Mouse (Mus musculus) lung, embryonic 14.5 days (tissue): ENCODE results near the gene Ndufa4l2. TPM values are rescaled to one million over a fixed set of nuclear protein-coding genes. Genes with fewer than 3 reads are reported as not detected.

ENCODE experiments used
- ATAC-seq: fragments of 200-750 bp; cut with Nextera tagmentation; 2 replicates; pipeline ENCODE4 v1.8.0; 2017; ENCODE audit warnings: mild to moderate bottlenecking, moderate TSS enrichment, moderate library complexity; ENCODE audit not compliant: insufficient read depth
- DNase-seq: peaks from one replicate; pipeline ENCODE4 v3.0.0-alpha.2; 2015
- H3K27ac ChIP-seq: fragments of 300-500 bp; sonication (generic); 2 replicates; pipeline ENCODE4 v1.5.1; 2014; ENCODE audit warnings: low read depth, mild to moderate bottlenecking, moderate library complexity
- H3K27me3 ChIP-seq: fragments of 300-500 bp; sonication (generic); 2 replicates; pipeline ENCODE4 v1.6.1; 2014; ENCODE audit warnings: low read length, control low read depth; ENCODE audit not compliant: insufficient read depth
- H3K36me3 ChIP-seq: fragments of 300-500 bp; sonication (generic); 2 replicates; pipeline ENCODE4 v1.6.1; 2014; ENCODE audit warnings: control low read depth; ENCODE audit not compliant: insufficient read depth
- H3K4me1 ChIP-seq: fragments of 300-500 bp; sonication (generic); 2 replicates; pipeline ENCODE4 v1.6.1; 2014; ENCODE audit warnings: antibody characterized with exemption, control low read depth; ENCODE audit not compliant: insufficient read depth
- H3K4me2 ChIP-seq: fragments of 300-500 bp; sonication (generic); 2 replicates; pipeline ENCODE4 v1.6.1; 2014; ENCODE audit warnings: mild to moderate bottlenecking
- H3K4me3 ChIP-seq: fragments of 300-500 bp; sonication (generic); 2 replicates; pipeline ENCODE4 v1.5.1; 2014; ENCODE audit warnings: low read depth, low read length
- H3K9ac ChIP-seq: fragments of 300-500 bp; sonication (generic); 2 replicates; pipeline ENCODE4 v1.6.1; 2014
- H3K9me3 ChIP-seq: fragments of 300-500 bp; sonication (generic); 2 replicates; pipeline ENCODE4 v1.6.1; 2016; ENCODE audit warnings: low read depth, low read length, control low read depth
- CTCF ChIP-seq: IDR thresholded peaks from 2 replicates; pipeline ENCODE4 v1.5.1; 2016; ENCODE audit warnings: antibody characterized with exemption, low read depth
- WGBS: fragments of 180-500 bp; shearing (Covaris S2); extraction: QIAGEN DNeasy Blood & Tissue Kit; methylation state at CpG from one replicate; pipeline ENCODE4 v1.1.7; 2014; 5-methylcytosine and 5-hydroxymethylcytosine counted together
- polyA plus RNA-seq: library from polyadenylated mRNA; unstranded; fragments of >200 nt; fragmentation: Nextera tagmentation; extraction: Ambion mirVana; gene quantifications from 2 replicates; pipeline ENCODE4 v1.2.1, GENCODE M21; 2014

Gene Ndufa4l2
- polyA plus RNA-seq, result 36.4 and 44.9 TPM in 2 replicates

DNA sequence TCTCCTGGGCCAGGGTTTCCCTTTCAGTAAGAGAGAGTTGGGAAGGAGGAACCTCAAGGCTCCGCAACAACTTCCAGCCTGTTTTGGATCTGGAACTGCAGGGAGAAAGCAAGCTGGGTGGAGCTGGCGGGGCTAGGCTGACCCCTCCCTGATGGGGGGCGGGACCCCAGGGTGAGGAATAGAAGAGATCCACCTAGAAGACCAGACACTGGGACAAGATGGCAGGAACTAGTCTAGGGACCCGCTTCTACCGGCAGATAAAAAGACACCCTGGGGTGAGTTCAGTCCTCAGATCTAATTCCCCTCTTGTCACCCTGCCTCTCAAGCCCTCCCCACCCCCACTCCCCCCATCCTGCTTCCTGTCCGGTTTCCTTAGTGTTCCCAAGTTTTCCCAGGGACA is at the start of gene Ndufa4l2:
Gene Ndufa4l2, plus strand, starts transcription at position 204 of the 400 bp plus-strand sequence.
- ATAC-seq (no peak), DNase-seq (no peak)
- WGBS, result 17% methylated on average over 6 of the region's 6 CpGs
- TF ChIP-seq CTCF, result no peak
- no peak within 1 kb of the TSS for H3K9ac ChIP-seq
- peaks cover 64% of the 10 kb centered on the region for H3K27me3 ChIP-seq
- H3K27ac ChIP-seq, result no peak within 1 kb of the TSS
- peak within 1 kb of the TSS; percentile 3; the same call in 1 of the 2 replicates for H3K4me3 ChIP-seq
- H3K4me1 ChIP-seq, result peaks cover 14% of the 10 kb centered on the region
- peaks cover 27% of the 10 kb centered on the region for H3K36me3 ChIP-seq
- H3K4me2 ChIP-seq, result peak within 1 kb of the TSS; percentile 84
- H3K9me3 ChIP-seq, result no peaks in the 10 kb centered on the region

DNA sequence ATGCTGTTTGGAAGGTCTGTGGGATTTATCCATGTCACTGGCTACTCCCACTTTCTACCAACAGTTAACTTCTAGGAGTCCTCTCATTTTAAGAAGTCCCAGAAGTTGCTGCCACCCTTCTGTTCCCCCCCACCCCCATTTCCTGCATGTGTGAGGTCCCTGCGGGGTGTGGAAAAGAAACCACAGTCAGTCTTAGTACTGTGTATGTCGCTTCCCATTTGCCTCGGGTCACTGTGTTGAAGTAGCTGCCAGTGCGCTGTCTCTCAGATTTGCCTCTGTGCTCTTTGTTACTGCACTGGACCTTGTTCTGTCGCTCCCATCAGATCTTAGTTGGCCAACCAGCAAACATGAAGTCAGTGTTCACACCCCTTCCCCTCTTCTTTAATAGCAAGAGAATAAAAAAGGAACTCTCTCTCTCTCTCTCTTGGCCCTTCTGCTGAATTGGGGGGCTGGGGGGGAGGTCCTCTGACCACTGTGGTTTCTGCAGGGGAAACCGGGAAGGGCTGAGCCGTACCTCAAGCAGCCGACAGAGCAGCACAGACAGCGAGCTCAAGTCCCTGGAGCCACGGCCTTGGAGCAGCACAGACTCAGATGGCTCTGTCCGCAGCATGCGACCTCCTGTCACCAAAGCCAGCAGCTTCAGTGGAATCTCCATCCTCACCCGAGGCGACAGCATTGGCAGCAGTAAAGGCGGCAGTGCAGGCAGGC is 43.3 kb upstream of the Ndufa4l2 start:
- Histone ChIP-seq H3K4me1 (0 out of 2 replicates have a peak, but pooled peaks cover 4% of the 10 kb centered on the region), H3K27ac (no peak overlapping the region; the same call in 1 of the 2 replicates), H3K9me3 (no peaks in the 10 kb centered on the region), H3K9ac (no peak overlapping the region), H3K4me2 (no peak overlapping the region), H3K36me3 (peaks cover 34% of the 10 kb centered on the region), H3K27me3 (no peaks in the 10 kb centered on the region), H3K4me3 (no peak overlapping the region)
- DNase-seq (peak; percentile 40), ATAC-seq (peak; percentile 79)
- WGBS, result 48% methylated on average over 15 of the region's 15 CpGs
- no peak for TF ChIP-seq CTCF

DNA sequence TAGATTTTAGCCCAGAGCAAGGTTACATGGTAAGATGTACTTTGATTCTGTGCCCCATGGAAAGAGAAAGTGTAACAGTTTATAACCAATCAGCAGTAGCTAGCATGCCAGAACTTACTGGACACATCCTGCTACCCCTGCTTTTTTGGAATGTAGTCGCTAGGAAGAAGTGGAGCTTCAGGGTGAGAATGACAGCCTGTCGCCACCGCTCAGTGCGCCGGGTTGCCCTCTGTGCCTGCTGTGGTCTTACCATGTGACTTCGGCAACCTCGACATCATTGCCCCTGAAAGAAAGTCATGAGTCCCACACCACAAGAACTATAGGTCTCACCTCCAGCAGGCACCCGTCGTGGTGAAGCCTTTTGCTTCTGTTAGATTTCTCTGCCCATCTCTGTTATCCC is 42.0 kb upstream of the Ndufa4l2 start:
- TF ChIP-seq CTCF, result no peak
- 66% methylated on average over 9 of the region's 9 CpGs for WGBS
- ATAC-seq (no peak), DNase-seq (no peak)
- Histone ChIP-seq H3K4me1 (0 out of 2 replicates have a peak, but pooled peaks cover 4% of the 10 kb centered on the region), H3K9ac (no peak overlapping the region), H3K27ac (no peak overlapping the region), H3K9me3 (no peaks in the 10 kb centered on the region), H3K4me2 (no peak overlapping the region), H3K4me3 (no peak overlapping the region), H3K36me3 (peaks cover 42% of the 10 kb centered on the region), H3K27me3 (no peaks in the 10 kb centered on the region)

DNA sequence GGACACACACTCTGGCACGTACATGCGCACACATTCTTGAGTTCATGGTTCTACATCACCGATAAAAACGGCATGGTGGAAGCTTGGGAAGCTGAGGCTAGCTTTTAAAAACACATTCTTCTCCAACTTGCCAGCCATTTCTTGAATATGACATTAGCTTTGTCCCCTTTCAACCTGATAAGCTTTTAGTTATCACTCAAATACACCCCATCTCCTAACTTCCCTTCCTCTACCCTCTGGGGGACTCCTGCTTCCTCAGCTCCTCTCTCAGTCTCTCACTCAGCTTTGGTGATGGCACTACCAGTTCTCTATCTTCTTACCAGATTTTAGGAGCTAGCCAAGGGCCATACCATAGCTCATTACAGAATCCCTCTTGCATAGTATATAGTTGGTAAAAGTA is 39.6 kb upstream of the Ndufa4l2 start:
- 91% methylated on average over 4 of the region's 4 CpGs for whole genome bisulfite sequencing
- 0 out of 2 replicates have a peak, but pooled peaks cover 4% of the 10 kb centered on the region for H3K4me1 ChIP-seq
- no peaks in the 10 kb centered on the region for H3K27me3 ChIP-seq
- H3K4me3 ChIP-seq, result no peak overlapping the region
- no peak for TF ChIP-seq CTCF
- no peak overlapping the region for H3K9ac ChIP-seq
- no peak overlapping the region for H3K27ac ChIP-seq
- no peak for ATAC-seq
- no peak for DNase-seq
- no peaks in the 10 kb centered on the region for H3K9me3 ChIP-seq
- H3K36me3 ChIP-seq, result peaks cover 33% of the 10 kb centered on the region
- H3K4me2 ChIP-seq, result no peak overlapping the region

DNA sequence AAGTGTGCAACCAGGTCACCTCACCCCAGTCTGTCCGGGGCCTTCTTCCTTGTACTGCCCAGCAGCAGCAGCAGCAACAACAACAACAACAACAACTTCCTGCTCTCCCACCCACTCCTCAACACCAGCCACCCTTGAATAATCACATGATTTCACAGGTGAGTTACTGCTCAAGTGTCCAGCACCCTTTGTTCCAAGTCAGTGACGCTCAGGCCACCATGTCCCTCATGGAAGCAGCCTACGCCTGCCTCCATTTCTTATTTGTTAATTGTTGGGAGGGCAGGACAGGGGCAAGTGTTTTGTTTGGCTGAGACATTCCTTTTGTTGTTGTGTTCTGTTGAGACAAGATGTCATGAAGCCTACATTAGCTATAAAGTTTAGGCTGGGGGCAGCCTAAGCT is 38.2 kb upstream of the Ndufa4l2 start:
- H3K9ac ChIP-seq, result no peak overlapping the region
- no peak overlapping the region for H3K27ac ChIP-seq
- no peaks in the 10 kb centered on the region for H3K27me3 ChIP-seq
- H3K36me3 ChIP-seq, result peaks cover 30% of the 10 kb centered on the region
- DNase-seq (no peak), ATAC-seq (no peak)
- no peaks in the 10 kb centered on the region for H3K9me3 ChIP-seq
- WGBS, result 84% methylated on average over 3 of the region's 3 CpGs
- no peak for TF ChIP-seq CTCF
- no peak overlapping the region for H3K4me3 ChIP-seq
- H3K4me2 ChIP-seq, result no peak overlapping the region
- H3K4me1 ChIP-seq, result 0 out of 2 replicates have a peak, but pooled peaks cover 3% of the 10 kb centered on the region

DNA sequence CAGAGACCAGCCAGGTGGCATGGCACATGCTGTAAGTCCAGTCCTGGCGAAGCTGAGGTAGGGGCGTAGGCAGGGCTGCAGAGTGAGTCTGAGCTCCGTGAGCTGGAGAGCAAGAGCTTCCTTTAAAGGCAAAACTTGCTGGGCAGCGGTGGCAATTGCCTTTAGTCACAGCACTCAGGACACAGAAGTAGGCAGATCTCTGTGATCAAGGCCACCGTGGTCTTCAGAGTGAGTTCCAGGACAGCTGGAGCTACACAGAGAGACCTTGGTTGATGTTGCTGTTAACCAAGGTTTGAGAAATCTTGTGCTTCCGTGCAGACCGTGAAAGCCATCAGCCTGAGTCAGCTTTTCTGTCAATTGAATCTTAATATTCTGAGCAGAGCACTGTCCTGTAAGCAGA is 37.5 kb upstream of the Ndufa4l2 start:
- Histone ChIP-seq H3K4me3 (no peak overlapping the region), H3K27ac (no peak overlapping the region), H3K4me2 (no peak overlapping the region), H3K36me3 (peaks cover 32% of the 10 kb centered on the region), H3K4me1 (no peaks in the 10 kb centered on the region), H3K9me3 (no peaks in the 10 kb centered on the region), H3K9ac (no peak overlapping the region), H3K27me3 (no peaks in the 10 kb centered on the region)
- ATAC-seq (no peak), DNase-seq (no peak)
- 82% methylated on average over 7 of the region's 7 CpGs for WGBS
- TF ChIP-seq CTCF, result no peak

DNA sequence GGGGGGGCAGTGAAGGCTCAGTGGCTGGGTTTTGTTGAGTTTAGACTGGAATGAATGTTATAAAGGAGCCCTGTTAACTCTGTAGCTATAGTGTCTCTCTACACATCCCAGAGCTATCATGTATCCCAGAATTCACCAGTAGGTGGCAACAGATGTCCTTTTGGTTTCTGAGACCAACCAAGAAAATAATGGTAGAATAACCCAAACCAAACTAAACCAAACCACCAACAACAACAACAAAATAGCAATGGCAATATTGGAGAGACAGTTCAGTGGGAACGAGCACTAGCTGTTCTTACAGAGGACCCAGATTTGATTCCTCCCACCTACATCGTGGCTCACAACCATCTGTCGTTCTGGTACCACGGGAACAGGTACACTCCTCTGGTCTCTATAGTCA is 35.6 kb upstream of the Ndufa4l2 start:
- peak; percentile 77 for DNase-seq
- Histone ChIP-seq H3K27me3 (no peaks in the 10 kb centered on the region), H3K4me1 (no peaks in the 10 kb centered on the region), H3K4me3 (no peak overlapping the region), H3K36me3 (peaks cover 44% of the 10 kb centered on the region), H3K9me3 (no peaks in the 10 kb centered on the region), H3K27ac (no peak overlapping the region), H3K4me2 (no peak overlapping the region), H3K9ac (no peak overlapping the region)
- ATAC-seq, result no peak
- 89% methylated on average over 4 of the region's 4 CpGs for WGBS
- peak; percentile 63 for TF ChIP-seq CTCF
